Mouse (Mus musculus) brain, embryonic 14.5 days (tissue): Measurements from ENCODE around the gene Gm43951.

Experiments used
- CTCF ChIP-seq: fragments of 200-500 bp; IDR thresholded peaks from 2 replicates; pipeline ENCODE4 v1.5.1; 2012; ENCODE audit warnings: inconsistent platforms, mild to moderate bottlenecking, moderate library complexity, borderline replicate concordance; ENCODE audit not compliant: insufficient read depth, insufficient read length; ENCODE audit errors: extremely low read depth
- POLR2A ChIP-seq: fragments of 200-500 bp; IDR thresholded peaks from 2 replicates; pipeline ENCODE4 v1.6.1; 2012; ENCODE audit warnings: mild to moderate bottlenecking, inconsistent platforms, borderline replicate concordance; ENCODE audit not compliant: poor library complexity, insufficient read depth, insufficient read length, severe bottlenecking; ENCODE audit errors: extremely low read depth

GRCm38 (mm10) chr11:72180556-72180955 lies 26.1 kb downstream of the Gm43951 start:
- no peak for TF ChIP-seq CTCF
- TF ChIP-seq POLR2A, result no peak
